In genomic region chr14:87087996-87088395, GRCm38 (mm10) we compare ENCODE assay signal across 30 mouse cellular contexts. TPM values are rescaled to one million over a fixed set of nuclear protein-coding genes. Genes with fewer than 3 reads are reported as not detected.
DNase-seq lines count a peak whose midpoint lies in the region; ATAC-seq and TF ChIP-seq lines count a peak whose summit lies in the region.
"Had no signal": no experiment of that assay in that cellular context is flagged by ENCODE, and none has a peak within 500 bp of the region (broad histone marks: within the 10 kb centered on the region; RNA-seq: fewer than 3 reads in every experiment).

No protein-coding gene starts in this region.

- no peaks in the 10 kb centered on the region for H3K9me3 ChIP-seq in lung, postnatal 0 days (ENCODE audit: low read length)
- H3K9me3 ChIP-seq in intestine, postnatal 0 days (ENCODE audit: control insufficient read depth): no peaks in the 10 kb centered on the region
- H3K9me3 ChIP-seq in heart, embryonic 12.5 days (replicated peaks): no peaks in the 10 kb centered on the region
- H3K9me3 ChIP-seq: embryonic facial prominence, embryonic 13.5 days; forebrain, embryonic 15.5 days; limb, embryonic 12.5 days; liver, embryonic 15.5 days; midbrain, embryonic 13.5 days had no signal

- no peaks in the 10 kb centered on the region for H3K4me1 ChIP-seq in lung, postnatal 0 days (ENCODE audit: insufficient read depth, low read depth, low read length)
- H3K4me1 ChIP-seq in intestine, postnatal 0 days (replicated peaks; ENCODE audit: control insufficient read depth, insufficient read depth, low read length): no peaks in the 10 kb centered on the region
- H3K4me1 ChIP-seq in heart, embryonic 12.5 days (replicated peaks): peaks cover 7% of the 10 kb centered on the region; the same call in 1 of the 2 replicates
- H3K4me1 ChIP-seq: embryonic facial prominence, embryonic 13.5 days; forebrain, embryonic 10.5 days; forebrain, embryonic 15.5 days; limb, embryonic 12.5 days; liver, embryonic 15.5 days; midbrain, embryonic 13.5 days had no signal

- H3K27me3 ChIP-seq in lung, postnatal 0 days (replicated peaks; ENCODE audit: insufficient read depth, low read length): no peaks in the 10 kb centered on the region
- no peaks in the 10 kb centered on the region for H3K27me3 ChIP-seq in intestine, postnatal 0 days (replicated peaks; ENCODE audit: control insufficient read depth, insufficient read depth, low read length)
- no peaks in the 10 kb centered on the region for H3K27me3 ChIP-seq in heart, embryonic 12.5 days (replicated peaks)
- H3K27me3 ChIP-seq: embryonic facial prominence, embryonic 13.5 days; forebrain, embryonic 15.5 days; heart, embryonic 13.5 days; limb, embryonic 12.5 days; liver, embryonic 15.5 days; midbrain, embryonic 13.5 days had no signal

- H3K4me2 ChIP-seq in lung, postnatal 0 days (replicated peaks; ENCODE audit: low read depth, low read length): no peak overlapping the region
- H3K4me2 ChIP-seq in intestine, postnatal 0 days (replicated peaks; ENCODE audit: low read depth): no peak overlapping the region
- H3K4me2 ChIP-seq in heart, embryonic 12.5 days: no peak overlapping the region
- H3K4me2 ChIP-seq: embryonic facial prominence, embryonic 13.5 days; forebrain, embryonic 15.5 days; heart, embryonic 13.5 days; limb, embryonic 12.5 days; liver, embryonic 15.5 days; midbrain, embryonic 13.5 days had no signal

- no peak overlapping the region for H3K9ac ChIP-seq in lung, postnatal 0 days (replicated peaks; ENCODE audit: low read depth)
- no peak overlapping the region for H3K9ac ChIP-seq in intestine, postnatal 0 days (ENCODE audit: low read depth, low read length)
- H3K9ac ChIP-seq in heart, embryonic 12.5 days: no peak overlapping the region
- H3K9ac ChIP-seq: embryonic facial prominence, embryonic 13.5 days; forebrain, embryonic 15.5 days; heart, embryonic 13.5 days; limb, embryonic 12.5 days; liver, embryonic 15.5 days; midbrain, embryonic 13.5 days had no signal

- intact Hi-C loops in gastrocnemius, adult 2 months (cut with DNase I): no loop called here

- no peak overlapping the region for H3K4me3 ChIP-seq in lung, postnatal 0 days (ENCODE audit: low read depth, low read length)
- H3K4me3 ChIP-seq in intestine, postnatal 0 days (ENCODE audit: low read depth, low read length): no peak overlapping the region
- H3K4me3 ChIP-seq in gastrocnemius, adult 2 months: no peak overlapping the region
- H3K4me3 ChIP-seq in heart, embryonic 12.5 days: no peak overlapping the region
- H3K4me3 ChIP-seq: embryonic facial prominence, embryonic 13.5 days; forebrain, embryonic 10.5 days; forebrain, embryonic 15.5 days; heart, embryonic 13.5 days; left cerebral cortex, adult 2 months; limb, embryonic 12.5 days; liver, embryonic 15.5 days; midbrain, embryonic 13.5 days had no signal

- TF ChIP-seq EP300 in lung, postnatal 0 days (IDR thresholded peaks at IDR 0.05): peak; percentile 85

- peak; percentile 72 for DNase-seq in lung, postnatal 0 days (ENCODE audit: low spot score)
- DNase-seq in lung, postnatal 14 days: no peak
- peak; percentile 94 for DNase-seq in R1 (ENCODE audit: low read depth, low spot score)
- no peak for DNase-seq in ovary, adult 18-20 months (ENCODE audit: low spot score)
- no peak for DNase-seq in gastrocnemius, adult 2 months
- no peak for DNase-seq in adrenal gland, postnatal 4 days (ENCODE audit: low spot score in 2 of 2)
- DNase-seq: adrenal gland, postnatal 14 days; cerebellum, adult 18-20 months; cerebellum, postnatal 10 days; gastrocnemius, postnatal 36 days; heart, adult 18-20 months; heart, postnatal 10 days; kidney, postnatal 25 days; retina, postnatal 1 day; right cerebral cortex, postnatal 14 days; thymus, adult 18-20 months; thymus, postnatal 25 days had no signal

- no peak for TF ChIP-seq CTCF in lung, postnatal 0 days (IDR thresholded peaks at IDR 0.05)
- TF ChIP-seq CTCF in intestine, postnatal 0 days (IDR thresholded peaks at IDR 0.05; ENCODE audit: low read depth): no peak
- no peak for TF ChIP-seq CTCF in gastrocnemius, adult 2 months (IDR thresholded peaks at IDR 0.05)

- H3K27ac ChIP-seq in lung, postnatal 0 days (ENCODE audit: low read length): 0 out of 2 replicates have a peak overlapping the region, but pooled peaks have one; percentile 14
- no peak overlapping the region for H3K27ac ChIP-seq in intestine, postnatal 0 days (ENCODE audit: low read depth, low read length)
- no peak overlapping the region for H3K27ac ChIP-seq in gastrocnemius, adult 2 months
- H3K27ac ChIP-seq in heart, embryonic 12.5 days (ENCODE audit: poor library complexity, severe bottlenecking): no peak overlapping the region
- H3K27ac ChIP-seq: embryonic facial prominence, embryonic 13.5 days; forebrain, embryonic 10.5 days; forebrain, embryonic 15.5 days; heart, embryonic 13.5 days; left cerebral cortex, adult 2 months; limb, embryonic 12.5 days; liver, embryonic 15.5 days; macrophage; midbrain, embryonic 13.5 days had no signal

- peak; percentile 92 for ATAC-seq in lung, postnatal 0 days
- 0 out of 2 replicates have a peak, but pooled peaks have one; percentile 49 for ATAC-seq in intestine, postnatal 0 days
- ATAC-seq in heart, embryonic 12.5 days (ENCODE audit: insufficient number of reproducible peaks, low FRiP score): no peak
- ATAC-seq: forebrain, embryonic 15.5 days; hindbrain, embryonic 16.5 days; midbrain, embryonic 13.5 days had no signal

- H3K36me3 ChIP-seq in lung, postnatal 0 days (ENCODE audit: insufficient read depth, low read length): no peaks in the 10 kb centered on the region
- H3K36me3 ChIP-seq in intestine, postnatal 0 days (ENCODE audit: control insufficient read depth, insufficient read depth): no peaks in the 10 kb centered on the region
- H3K36me3 ChIP-seq in heart, embryonic 12.5 days: peaks cover 11% of the 10 kb centered on the region; the same call in 1 of the 2 replicates
- H3K36me3 ChIP-seq: embryonic facial prominence, embryonic 13.5 days; forebrain, embryonic 15.5 days; limb, embryonic 12.5 days; midbrain, embryonic 13.5 days had no signal

- WGBS in lung, postnatal 0 days: 68% methylated on average over 1 of the region's 1 CpGs
- WGBS in intestine, postnatal 0 days: 77% methylated on average over 1 of the region's 1 CpGs
- WGBS in heart, embryonic 12.5 days: 65% methylated on average over 1 of the region's 1 CpGs

RNA-seq across cellular contexts. Expression of gene Diaph3, which starts 53.0 kb away (rescaled TPM):
- polyA plus RNA-seq in lung, postnatal 0 days (2015; fragmentation: Nextera tagmentation; extraction: Ambion mirVana): 2.3 and 3.9 TPM in 2 replicates
- polyA plus RNA-seq in intestine, postnatal 0 days (2015; fragmentation: Nextera tagmentation; extraction: Ambion mirVana): 2.6 and 3.0 TPM in 2 replicates
- under 1 TPM in 1 of 2 experiments, not detected in 1; 0.08 TPM for total RNA-seq in gastrocnemius, adult 2 months (2021)
- 10 to 100 TPM; 15.9 to 22.9 TPM for total RNA-seq in adrenal gland, postnatal 4 days (2021)
- polyA plus RNA-seq in heart, embryonic 12.5 days (2016; fragmentation: Nextera tagmentation; extraction: Ambion mirVana): 16.5 and 17.8 TPM in 2 replicates
- polyA plus RNA-seq: liver, adult 2 months had no signal

Comparison
In these comparisons a context has a peak if more than half of its experiments do, and no peak if none do; other contexts are left out.
1. DNase-seq: peak in lung, postnatal 0 days (single experiment) and R1 (single experiment); none in lung, postnatal 14 days (single experiment), ovary, adult 18-20 months (single experiment), gastrocnemius, adult 2 months (single experiment) and adrenal gland, postnatal 4 days (0 of 2).